Mouse (Mus musculus) embryonic facial prominence, embryonic 10.5 days (tissue): Measurements from ENCODE around the gene Melk. TPM values are rescaled to one million over a fixed set of nuclear protein-coding genes. Genes with fewer than 3 reads are reported as not detected.

Source experiments
- DNase-seq: peaks from one replicate; pipeline ENCODE4 v3.0.0-alpha.2; 2017; ENCODE audit warnings: low spot score
- H3K27ac ChIP-seq: fragments of 300-500 bp; sonication (generic); replicated peaks from 2 replicates; pipeline ENCODE4 v1.5.1; 2016; ENCODE audit warnings: mild to moderate bottlenecking
- H3K27me3 ChIP-seq: fragments of 300-500 bp; sonication (generic); replicated peaks from 2 replicates; pipeline ENCODE4 v1.6.1; 2016; ENCODE audit warnings: low read depth, mild to moderate bottlenecking; ENCODE audit not compliant: poor library complexity, severe bottlenecking
- H3K36me3 ChIP-seq: fragments of 300-500 bp; sonication (generic); replicated peaks from 2 replicates; pipeline ENCODE4 v1.6.1; 2016; ENCODE audit warnings: mild to moderate bottlenecking, moderate library complexity
- H3K4me1 ChIP-seq: fragments of 300-500 bp; sonication (generic); 2 replicates; pipeline ENCODE4 v1.6.1; 2016
- H3K4me3 ChIP-seq: fragments of 300-500 bp; sonication (generic); 2 replicates; pipeline ENCODE4 v1.5.1; 2016; ENCODE audit warnings: mild to moderate bottlenecking, moderate library complexity
- H3K9me3 ChIP-seq: fragments of 300-500 bp; sonication (generic); 2 replicates; pipeline ENCODE4 v1.6.1; 2016; ENCODE audit warnings: mild to moderate bottlenecking
- WGBS: fragments of 180-500 bp; shearing (Covaris S2); methylation state at CpG from one replicate; pipeline ENCODE4 v1.1.7; 2016; 5-methylcytosine and 5-hydroxymethylcytosine counted together
- polyA plus RNA-seq: library from polyadenylated mRNA; unstranded; fragments of >200 nt; fragmentation: Nextera tagmentation; extraction: Ambion mirVana; gene quantifications from 2 replicates; pipeline ENCODE4 v1.2.1, GENCODE M21; 2016

Melk gene
- 66.7 and 73.3 TPM in 2 replicates for polyA plus RNA-seq

- Histone ChIP-seq H3K27ac (peak within 1 kb of the TSS; percentile 93), H3K27me3 (no peaks in the 10 kb centered on the region), H3K9me3 (no peaks in the 10 kb centered on the region), H3K36me3 (peaks cover 28% of the 10 kb centered on the region), H3K4me1 (peaks cover 18% of the 10 kb centered on the region), H3K4me3 (peak within 1 kb of the TSS; percentile 87)
- under 1% methylated on average over 41 of the region's 41 CpGs for WGBS
- DNase-seq = peak; percentile 95
These were observed at the start of gene Melk for GRCm38 (mm10) chr4:44300781-44301750. Melk (plus strand) TSS chr4:44300876.

- Histone ChIP-seq H3K27ac (no peak overlapping the region), H3K27me3 (peaks cover 12% of the 10 kb centered on the region; the same call in 1 of the 2 replicates), H3K36me3 (no peaks in the 10 kb centered on the region), H3K4me3 (no peak overlapping the region), H3K4me1 (peaks cover 43% of the 10 kb centered on the region), H3K9me3 (no peaks in the 10 kb centered on the region)
- DNase-seq = no peak
- WGBS = 83% methylated on average over 5 of the region's 5 CpGs
These were observed 49.2 kb upstream of the Melk start for GRCm38 (mm10) chr4:44251521-44251920.

DNA sequence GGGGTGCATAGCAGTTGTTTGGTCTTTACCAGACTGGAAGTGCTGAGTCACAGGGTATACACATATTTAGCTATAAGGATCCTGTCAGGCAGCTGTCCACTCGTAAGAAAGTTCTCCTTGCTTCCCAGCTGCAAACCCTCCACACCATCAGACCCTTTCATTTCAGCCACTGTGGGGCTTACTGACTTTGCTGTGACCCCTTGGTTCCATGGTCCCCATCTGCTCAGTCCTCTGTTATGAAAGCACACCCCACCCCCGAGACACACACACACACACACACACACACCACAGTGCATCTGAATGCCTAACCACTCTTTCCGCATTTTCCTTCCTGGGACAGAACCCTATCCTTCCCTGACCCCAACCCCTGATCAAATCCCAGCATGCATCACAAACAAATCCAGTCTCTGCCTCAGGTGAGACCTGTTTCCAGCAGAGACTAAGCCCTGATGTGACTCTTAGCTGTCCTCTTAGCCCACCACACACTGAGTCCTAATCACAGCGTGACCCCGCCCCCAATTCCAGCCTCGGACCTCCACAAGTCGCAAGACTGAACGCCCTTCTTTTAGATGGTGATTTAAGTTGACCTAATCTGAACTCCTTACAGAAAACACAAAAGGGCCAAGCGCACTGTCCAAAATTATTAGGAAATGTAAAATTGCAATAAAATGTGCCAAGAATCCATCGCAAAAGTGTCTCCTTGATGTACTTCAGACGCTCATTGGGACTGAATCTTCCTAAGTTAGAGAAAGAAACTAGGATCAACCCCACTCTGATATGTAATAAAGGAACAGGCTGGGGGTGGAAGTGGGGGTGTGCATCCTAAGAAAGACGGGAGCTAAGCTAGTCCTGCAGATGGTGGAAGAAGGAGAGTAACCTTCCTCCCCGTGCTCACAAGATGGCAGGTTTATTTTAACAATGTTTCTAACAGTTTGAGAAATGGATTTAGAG lies 48.4 kb upstream of the Melk start:
- Histone ChIP-seq H3K9me3 (no peaks in the 10 kb centered on the region), H3K27ac (no peak overlapping the region), H3K27me3 (peaks cover 12% of the 10 kb centered on the region; the same call in 1 of the 2 replicates), H3K36me3 (no peaks in the 10 kb centered on the region), H3K4me1 (peaks cover 38% of the 10 kb centered on the region), H3K4me3 (peak overlapping the region; percentile 31; the same call in 1 of the 2 replicates)
- no peak for DNase-seq
- WGBS = 8% methylated on average over 13 of the region's 13 CpGs

DNA sequence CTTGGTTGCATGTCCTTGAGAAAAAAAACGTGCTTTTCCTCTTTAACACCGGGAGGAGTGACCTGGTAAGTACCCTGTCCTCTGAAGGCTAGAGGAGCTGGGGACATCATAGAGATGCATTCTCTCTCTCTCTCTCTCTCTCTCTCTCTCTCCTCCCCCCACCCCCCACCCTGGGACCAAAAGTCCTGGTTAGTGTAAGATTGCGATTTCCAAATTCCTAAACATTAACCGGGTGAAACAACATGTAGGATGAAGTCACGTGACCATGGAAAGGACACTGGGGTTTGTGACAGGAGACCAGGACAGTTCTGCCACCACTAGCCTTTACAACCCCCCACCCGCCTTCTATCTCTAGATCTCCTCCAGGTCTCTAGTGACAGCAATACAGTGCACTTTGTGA lies 47.5 kb upstream of the Melk start:
- DNase-seq = no peak
- Histone ChIP-seq H3K4me3 (peak overlapping the region; percentile 28; the same call in 1 of the 2 replicates), H3K9me3 (no peaks in the 10 kb centered on the region), H3K36me3 (no peaks in the 10 kb centered on the region), H3K4me1 (peaks cover 30% of the 10 kb centered on the region), H3K27me3 (peaks cover 12% of the 10 kb centered on the region; the same call in 1 of the 2 replicates), H3K27ac (no peak overlapping the region)
- 13% methylated on average over 6 of the region's 6 CpGs for WGBS

DNA sequence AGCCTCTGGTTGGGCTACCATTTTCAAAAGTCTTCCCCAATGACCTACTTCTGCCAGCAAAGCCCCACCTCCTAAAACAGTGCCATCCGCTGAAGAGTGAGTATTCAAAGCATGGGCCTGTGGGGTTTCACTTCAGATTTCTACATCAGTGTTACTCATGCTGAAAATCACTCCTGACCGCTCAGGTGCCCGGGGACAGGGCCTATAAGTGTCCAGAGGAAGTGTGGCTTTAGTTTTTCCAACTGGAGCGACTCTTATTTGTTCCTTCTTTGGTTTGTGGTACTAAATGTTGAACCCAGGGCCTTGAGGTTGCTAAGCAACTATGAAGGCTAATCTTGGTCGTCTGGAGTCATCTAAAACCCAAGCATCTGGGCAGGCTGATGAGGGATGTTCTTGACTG lies 46.1 kb upstream of the Melk start:
- Histone ChIP-seq H3K27me3 (peaks cover 12% of the 10 kb centered on the region; the same call in 1 of the 2 replicates), H3K9me3 (no peaks in the 10 kb centered on the region), H3K27ac (no peak overlapping the region), H3K4me1 (peaks cover 24% of the 10 kb centered on the region), H3K4me3 (no peak overlapping the region), H3K36me3 (no peaks in the 10 kb centered on the region)
- WGBS = 82% methylated on average over 5 of the region's 5 CpGs
- no peak for DNase-seq

DNA sequence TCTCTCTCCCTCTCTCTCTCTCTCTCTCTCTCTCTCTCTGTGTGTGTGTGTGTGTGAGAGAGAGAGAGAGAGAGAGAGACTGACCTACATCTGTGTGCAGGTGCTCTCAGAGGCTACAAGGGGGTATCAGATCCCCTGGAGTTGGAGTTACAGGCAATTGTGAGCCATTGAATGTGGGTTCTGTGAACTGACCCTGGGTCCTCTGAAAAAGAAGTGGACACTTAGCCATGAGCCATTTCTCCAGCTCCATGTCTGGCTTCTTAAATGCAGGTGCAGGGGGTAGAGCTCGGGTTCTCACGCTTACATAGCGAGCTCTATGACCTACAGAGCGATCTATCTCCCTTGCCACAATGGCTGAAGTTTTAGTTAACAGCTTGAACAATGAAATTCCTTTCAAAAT lies 41.5 kb upstream of the Melk start:
- no peak overlapping the region for H3K4me3 ChIP-seq
- H3K9me3 ChIP-seq = no peaks in the 10 kb centered on the region
- no peak overlapping the region for H3K27ac ChIP-seq
- H3K36me3 ChIP-seq = no peaks in the 10 kb centered on the region
- DNase-seq = no peak
- no peaks in the 10 kb centered on the region for H3K27me3 ChIP-seq
- 83% methylated on average over 4 of the region's 4 CpGs for WGBS
- H3K4me1 ChIP-seq = no peaks in the 10 kb centered on the region

- H3K27ac ChIP-seq = no peak overlapping the region
- no peaks in the 10 kb centered on the region for H3K27me3 ChIP-seq
- H3K9me3 ChIP-seq = no peaks in the 10 kb centered on the region
- DNase-seq = peak; percentile 80
- H3K36me3 ChIP-seq = no peaks in the 10 kb centered on the region
- no peak overlapping the region for H3K4me3 ChIP-seq
- 5% methylated on average over 10 of the region's 10 CpGs for WGBS
- H3K4me1 ChIP-seq = no peaks in the 10 kb centered on the region
These were observed 40.4 kb upstream of the Melk start for GRCm38 (mm10) chr4:44260244-44260643.

GRCm38 (mm10) chr4:44265500-44265899 lies 35.2 kb upstream of the Melk start:
- Histone ChIP-seq H3K9me3 (no peaks in the 10 kb centered on the region), H3K36me3 (no peaks in the 10 kb centered on the region), H3K27me3 (no peaks in the 10 kb centered on the region), H3K4me3 (no peak overlapping the region), H3K27ac (no peak overlapping the region), H3K4me1 (no peaks in the 10 kb centered on the region)
- 79% methylated on average over 3 of the region's 3 CpGs for WGBS
- DNase-seq = no peak

- DNase-seq = no peak
- no peaks in the 10 kb centered on the region for H3K36me3 ChIP-seq
- no peaks in the 10 kb centered on the region for H3K27me3 ChIP-seq
- no peaks in the 10 kb centered on the region for H3K9me3 ChIP-seq
- no peak overlapping the region for H3K27ac ChIP-seq
- WGBS = 87% methylated on average over 6 of the region's 6 CpGs
- no peak overlapping the region for H3K4me3 ChIP-seq
- no peaks in the 10 kb centered on the region for H3K4me1 ChIP-seq
These were observed 33.2 kb upstream of the Melk start for GRCm38 (mm10) chr4:44267437-44267836.

- H3K4me1 ChIP-seq = no peaks in the 10 kb centered on the region
- no peaks in the 10 kb centered on the region for H3K27me3 ChIP-seq
- DNase-seq = no peak
- 94% methylated on average over 14 of the region's 14 CpGs for WGBS
- H3K9me3 ChIP-seq = no peaks in the 10 kb centered on the region
- no peak overlapping the region for H3K27ac ChIP-seq
- H3K36me3 ChIP-seq = no peaks in the 10 kb centered on the region
- no peak overlapping the region for H3K4me3 ChIP-seq
These were observed 31.3 kb upstream of the Melk start for GRCm38 (mm10) chr4:44269376-44269817.

- no peaks in the 10 kb centered on the region for H3K9me3 ChIP-seq
- no peaks in the 10 kb centered on the region for H3K4me1 ChIP-seq
- 66% methylated on average over 5 of the region's 5 CpGs for WGBS
- H3K36me3 ChIP-seq = no peaks in the 10 kb centered on the region
- no peak overlapping the region for H3K4me3 ChIP-seq
- H3K27me3 ChIP-seq = no peaks in the 10 kb centered on the region
- H3K27ac ChIP-seq = no peak overlapping the region
- DNase-seq = no peak
These were observed 29.5 kb upstream of the Melk start for GRCm38 (mm10) chr4:44271134-44271533.

GRCm38 (mm10) chr4:44281597-44282265 lies 18.9 kb upstream of the Melk start:
- no peaks in the 10 kb centered on the region for H3K9me3 ChIP-seq
- H3K4me1 ChIP-seq = no peaks in the 10 kb centered on the region
- H3K4me3 ChIP-seq = no peak overlapping the region
- H3K27me3 ChIP-seq = no peaks in the 10 kb centered on the region
- no peaks in the 10 kb centered on the region for H3K36me3 ChIP-seq
- DNase-seq = no peak
- no peak overlapping the region for H3K27ac ChIP-seq
- 86% methylated on average over 7 of the region's 7 CpGs for WGBS
